Mouse (Mus musculus): Measurements from ENCODE around the gene Gm45261. TPM values are rescaled to one million over a fixed set of nuclear protein-coding genes. Genes with fewer than 3 reads are reported as not detected.

Gm45261 gene
- not detected for total RNA-seq (2021)
- long read RNA-seq, experiment 1: 0 reads
- long read RNA-seq, experiment 2: 0 reads

GRCm38 (mm10) chr1:80461348-80461747 is at the start of gene Gm45261:
Gm45261 (minus strand) TSS chr1:80461448.
- DNase-seq (ENCODE audit: low spot score in 2 of 2): no peak

- no peak for DNase-seq (ENCODE audit: low spot score in 2 of 2)
Measured at GRCm38 (mm10) chr1:80504757-80505156, 43.5 kb upstream of the Gm45261 start.

- DNase-seq (ENCODE audit: low spot score in 2 of 2): no peak
Measured at GRCm38 (mm10) chr1:80504081-80504480, 42.8 kb upstream of the Gm45261 start.

GRCm38 (mm10) chr1:80502456-80503165 is 41.4 kb upstream of the Gm45261 start:
- no peak for DNase-seq (ENCODE audit: low spot score in 2 of 2)

- no peak for DNase-seq (ENCODE audit: low spot score in 2 of 2)
Measured at GRCm38 (mm10) chr1:80499264-80499663, 38.0 kb upstream of the Gm45261 start.

GRCm38 (mm10) chr1:80496360-80496759 is 35.1 kb upstream of the Gm45261 start:
- no peak for DNase-seq (ENCODE audit: low spot score in 2 of 2)

GRCm38 (mm10) chr1:80483419-80483818 is 22.2 kb upstream of the Gm45261 start:
- no peak for DNase-seq (ENCODE audit: low spot score in 2 of 2)

GRCm38 (mm10) chr1:80474942-80475341 is 13.7 kb upstream of the Gm45261 start:
- no peak for DNase-seq (ENCODE audit: low spot score in 2 of 2)

- DNase-seq (ENCODE audit: low spot score in 2 of 2): no peak
Measured at GRCm38 (mm10) chr1:80472395-80472794, 11.1 kb upstream of the Gm45261 start.

- no peak for DNase-seq (ENCODE audit: low spot score in 2 of 2)
Measured at GRCm38 (mm10) chr1:80459923-80460322, 1.3 kb downstream of the Gm45261 start.

GRCm38 (mm10) chr1:80459477-80459876 is 1.8 kb downstream of the Gm45261 start:
- DNase-seq (ENCODE audit: low spot score in 2 of 2): no peak

- no peak for DNase-seq (ENCODE audit: low spot score in 2 of 2)
Measured at GRCm38 (mm10) chr1:80453971-80454370, 7.3 kb downstream of the Gm45261 start.

- DNase-seq (ENCODE audit: low spot score in 2 of 2): no peak
Measured at GRCm38 (mm10) chr1:80451914-80452549, 9.2 kb downstream of the Gm45261 start.

- DNase-seq (ENCODE audit: low spot score in 2 of 2): no peak
Measured at GRCm38 (mm10) chr1:80447554-80447953, 13.7 kb downstream of the Gm45261 start.

GRCm38 (mm10) chr1:80440911-80441310 is 20.3 kb downstream of the Gm45261 start:
- no peak for DNase-seq (ENCODE audit: low spot score in 2 of 2)

- no peak for DNase-seq (ENCODE audit: low spot score in 2 of 2)
Measured at GRCm38 (mm10) chr1:80438506-80438905, 22.7 kb downstream of the Gm45261 start.

GRCm38 (mm10) chr1:80427946-80428345 is 33.3 kb downstream of the Gm45261 start:
- no peak for DNase-seq (ENCODE audit: low spot score in 2 of 2)

- DNase-seq (ENCODE audit: low spot score in 2 of 2): no peak
Measured at GRCm38 (mm10) chr1:80427425-80427824, 33.8 kb downstream of the Gm45261 start.

- DNase-seq (ENCODE audit: low spot score in 2 of 2): no peak
Measured at GRCm38 (mm10) chr1:80424666-80425065, 36.6 kb downstream of the Gm45261 start.

GRCm38 (mm10) chr1:80418321-80419045 is 42.8 kb downstream of the Gm45261 start:
- no peak for DNase-seq (ENCODE audit: low spot score in 2 of 2)

- DNase-seq (ENCODE audit: low spot score in 2 of 2): no peak
Measured at GRCm38 (mm10) chr1:80416329-80416728, 44.9 kb downstream of the Gm45261 start.

GRCm38 (mm10) chr1:80412521-80412920 is 48.7 kb downstream of the Gm45261 start:
- DNase-seq (ENCODE audit: low spot score in 2 of 2): no peak

Data from layer of hippocampus, postnatal 14 days (tissue).